Mouse (Mus musculus) CH12.LX (cell line): ENCODE results near the gene Fam168b. TPM values are rescaled to one million over a fixed set of nuclear protein-coding genes. Genes with fewer than 3 reads are reported as not detected.

ENCODE experiments used
- DNase-seq: peaks from one replicate; pipeline ENCODE4 v3.0.0-alpha.2; 2013; ENCODE audit errors: extremely low read depth
- H3K27ac ChIP-seq: 2 replicates; pipeline ENCODE4 v1.5.1; 2012; ENCODE audit warnings: low read depth, mild to moderate bottlenecking, control low read depth, moderate library complexity; ENCODE audit not compliant: insufficient read depth
- H3K27me3 ChIP-seq: replicated peaks from 2 replicates; pipeline ENCODE3; 2012; ENCODE audit warnings: inconsistent platforms
- H3K36me3 ChIP-seq, 2 experiments: replicated peaks in 1 of 2; 2 replicates each; pipeline versions ENCODE3 to v1.6.1; 2012; ENCODE audit warnings: inconsistent platforms in 1 of 2, low read length in 1 of 2, mild to moderate bottlenecking in 1 of 2, mixed read lengths in 1 of 2, moderate library complexity in 1 of 2; ENCODE audit not compliant: control insufficient read depth in 1 of 2, insufficient read depth in 1 of 2
- H3K4me1 ChIP-seq, 2 experiments: 2 replicates each; pipeline ENCODE4 v1.6.1; 2012; ENCODE audit warnings: inconsistent platforms in 1 of 2, moderate library complexity in 1 of 2; ENCODE audit not compliant: insufficient read depth in 2 of 2, control insufficient read depth in 1 of 2
- H3K4me2 ChIP-seq: 2 replicates; pipeline ENCODE4 v1.6.1; 2012; ENCODE audit warnings: low read depth, mild to moderate bottlenecking, control low read depth; ENCODE audit not compliant: poor library complexity, insufficient read depth, severe bottlenecking
- H3K4me3 ChIP-seq, 3 experiments: fragments of 150-350 bp in 1 of 3; sonication (generic) in 1 of 3; replicated peaks in 1 of 3; 2 replicates each; pipeline versions ENCODE3 to v1.5.1; 2011 to 2012; ENCODE audit warnings: low read depth in 2 of 3, low read length in 2 of 3, mild to moderate bottlenecking in 2 of 3, moderate library complexity in 2 of 3, control low read depth in 1 of 3, improper control_type of control experiment in 1 of 3, inconsistent platforms in 1 of 3, mixed read lengths in 1 of 3; ENCODE audit not compliant: poor library complexity in 1 of 3
- H3K79me2 ChIP-seq: replicated peaks from 2 replicates; pipeline ENCODE4 v1.6.1; 2012; ENCODE audit warnings: mild to moderate bottlenecking, moderate library complexity; ENCODE audit not compliant: control insufficient read depth, poor library complexity, insufficient read depth, severe bottlenecking; ENCODE audit errors: extremely low read depth
- H3K9ac ChIP-seq: 2 replicates; pipeline ENCODE4 v1.6.1; 2012; ENCODE audit warnings: low read depth, mild to moderate bottlenecking, control low read depth, moderate library complexity; ENCODE audit not compliant: insufficient read depth
- H3K9me3 ChIP-seq: replicated peaks from 2 replicates; pipeline ENCODE3; 2012; ENCODE audit warnings: low read length, inconsistent platforms, mixed read lengths
- BHLHE40 ChIP-seq: IDR thresholded peaks from 2 replicates; pipeline ENCODE4 v1.6.1; 2011; ENCODE audit warnings: mild to moderate bottlenecking, low read depth, low read length, improper control_type of control experiment
- CTCF ChIP-seq, 2 experiments: IDR thresholded peaks in 1 of 2; conservative IDR thresholded peaks in 1 of 2; 2 replicates each; pipeline ENCODE4 v1.5.1; 2011 to 2012; ENCODE audit warnings: low read depth in 2 of 2, low read length in 2 of 2, improper control_type of control experiment in 1 of 2, inconsistent platforms in 1 of 2, mild to moderate bottlenecking in 1 of 2, moderate library complexity in 1 of 2
- ETS1 ChIP-seq: conservative IDR thresholded peaks from 2 replicates; pipeline ENCODE4 v1.6.1; 2012; ENCODE audit warnings: low read depth, mild to moderate bottlenecking, inconsistent platforms, low read length, improper control_type of control experiment, moderate library complexity
- GABPA ChIP-seq: IDR thresholded peaks from 2 replicates; pipeline ENCODE4 v1.6.1; 2012; ENCODE audit warnings: low read depth, low read length, improper control_type of control experiment, inconsistent platforms; ENCODE audit not compliant: insufficient replicate concordance
- KAT2A ChIP-seq: IDR thresholded peaks from 2 replicates; pipeline ENCODE4 v1.6.1; 2012; ENCODE audit warnings: low read length, improper control_type of control experiment, inconsistent platforms; ENCODE audit not compliant: insufficient replicate concordance
- MAX ChIP-seq: IDR thresholded peaks from 2 replicates; pipeline ENCODE4 v1.6.1; 2011; ENCODE audit warnings: low read length, improper control_type of control experiment
- MXI1 ChIP-seq: IDR thresholded peaks from 2 replicates; pipeline ENCODE4 v1.6.1; 2011; ENCODE audit warnings: mild to moderate bottlenecking, low read depth, low read length, improper control_type of control experiment
- NELFE ChIP-seq: IDR thresholded peaks from 2 replicates; pipeline ENCODE4 v1.6.1; 2011; ENCODE audit warnings: low read depth, low read length, improper control_type of control experiment
- NRF1 ChIP-seq: IDR thresholded peaks from 2 replicates; pipeline ENCODE4 v1.6.1; 2014; ENCODE audit warnings: low read depth, mild to moderate bottlenecking, inconsistent platforms, low read length, improper control_type of control experiment, moderate library complexity
- PAX5 ChIP-seq: IDR thresholded peaks from 2 replicates; pipeline ENCODE4 v1.6.1; 2012; ENCODE audit warnings: low read length, inconsistent platforms, mixed read lengths
- POLR2A ChIP-seq: IDR thresholded peaks from 2 replicates; pipeline ENCODE4 v1.6.1; 2011; ENCODE audit warnings: low read depth, mild to moderate bottlenecking, improper control_type of control experiment, low read length
- SIN3A ChIP-seq: IDR thresholded peaks from 2 replicates; pipeline ENCODE4 v1.6.1; 2012; ENCODE audit warnings: low read length, improper control_type of control experiment, inconsistent platforms
- TBP ChIP-seq: conservative IDR thresholded peaks from 2 replicates; pipeline ENCODE4 v1.6.1; 2011; ENCODE audit warnings: low read depth, low read length, improper control_type of control experiment
- TCF12 ChIP-seq: IDR thresholded peaks from 2 replicates; pipeline ENCODE4 v1.6.1; 2014; ENCODE audit warnings: low read depth, mild to moderate bottlenecking, inconsistent platforms, low read length, improper control_type of control experiment
- USF1 ChIP-seq: IDR thresholded peaks from 2 replicates; pipeline ENCODE4 v1.6.1; 2014; ENCODE audit warnings: low read depth, mild to moderate bottlenecking, inconsistent platforms, low read length, improper control_type of control experiment
- dilution Hi-C: fragments of 300-500 bp; cut with MboI; formaldehyde crosslinking; loops from 2 replicates; pipeline ENCODE4 v1.14.3; 2020; ENCODE audit warnings: low sequenced_read_pairs; ENCODE audit not compliant: extremely low pct_unique_long_range_greater_than_20kb, extremely low pct_ligation_motif_present
- in situ Hi-C: fragments of 300-500 bp; cut with MboI; formaldehyde crosslinking; loops from 3 replicates; pipeline ENCODE4 v1.14.3; 2019; ENCODE audit warnings: low sequenced_read_pairs, low pct_ligation_motif_present, low pct_unique_long_range_greater_than_20kb, mixed read lengths
- polyA plus RNA-seq: library from polyadenylated mRNA; unstranded; fragments of >175 nt; gene quantifications from 2 replicates; pipeline ENCODE4 v1.2.1, GENCODE M21; 2012; ENCODE audit warnings: low read depth; ENCODE audit not compliant: insufficient read length
- total RNA-seq, 2 experiments: library from RNA; depleted of rRNA; stranded (reverse); fragments of 300-350 nt in 1 of 2; fragments of >200 nt in 1 of 2; gene quantifications; 2 replicates each; pipeline ENCODE4 v1.2.3; 2012 to 2014

The Fam168b gene
- total and polyA plus RNA-seq, 3 experiments, result 50.5 to 67.5 (median 60.9) TPM

GRCm38 (mm10) chr1:34849745-34850342 lies 7.0 kb upstream of the Fam168b start, which contains the start of gene Plekhb2:
Gene Plekhb2, plus strand, starts transcription at chr1:34849976.
- Histone ChIP-seq H3K4me1 (peaks cover 9 to 31% of the 10 kb centered on the region in 2 experiments), H3K27ac (no peak within 1 kb of the TSS)

DNA sequence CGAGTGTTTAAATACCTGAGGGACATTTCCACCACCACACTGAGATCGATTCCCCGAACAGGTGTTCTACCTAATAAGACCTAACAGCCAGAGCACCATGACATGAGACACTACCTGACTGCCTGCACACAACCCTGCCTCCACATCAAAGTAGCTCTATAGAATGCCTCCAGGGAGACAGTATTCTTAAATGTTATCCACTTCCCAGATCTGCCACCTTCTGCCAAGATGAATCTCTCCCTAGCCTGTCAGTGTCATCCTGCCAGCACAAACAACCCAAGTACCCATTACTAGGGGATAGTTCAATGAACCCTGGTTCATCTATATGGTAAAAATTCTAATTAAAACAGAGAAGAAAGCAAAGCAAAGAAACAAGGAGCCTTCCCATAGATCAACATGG lies 4.2 kb upstream of the Fam168b start:
- H3K4me2 ChIP-seq, result no peak overlapping the region
- H3K27me3 ChIP-seq, result no peaks in the 10 kb centered on the region
- H3K9ac ChIP-seq, result no peak overlapping the region
- in situ Hi-C loops, result no loop called here
- peaks cover 4% of the 10 kb centered on the region for H3K79me2 ChIP-seq
- no peaks in the 10 kb centered on the region for H3K36me3 ChIP-seq
- H3K4me3 ChIP-seq, result no peak overlapping the region
- no peak overlapping the region for H3K27ac ChIP-seq
- dilution Hi-C loops, result no loop called here
- no peak for TF ChIP-seq KAT2A
- peaks cover 5 to 26% of the 10 kb centered on the region in 2 experiments for H3K4me1 ChIP-seq
- H3K9me3 ChIP-seq, result no peaks in the 10 kb centered on the region
- no peak for DNase-seq

More at GRCm38 (mm10) chr1:34849745-34850342, 7.0 kb upstream of the Fam168b start, which contains the start of gene Plekhb2:
- DNase-seq, result peak; percentile 82
- Histone ChIP-seq H3K4me3 (peak within 1 kb of the TSS; percentile 73 to 80 (median 79)), H3K27me3 (no peaks in the 10 kb centered on the region), H3K9me3 (no peaks in the 10 kb centered on the region), H3K9ac (peak within 1 kb of the TSS; percentile 64), H3K4me2 (peak within 1 kb of the TSS; percentile 72), H3K79me2 (0 out of 2 replicates have a peak, but pooled peaks cover under 1% of the 10 kb centered on the region), H3K36me3 (peaks cover 0 to 6% of the 10 kb centered on the region in 2 experiments)
- dilution Hi-C loops (no loop called here), in situ Hi-C loops (no loop called here)
- TF ChIP-seq NELFE (peak; percentile 83; the same call in 1 of the 2 replicates), NRF1 (peak; percentile 94), CTCF (conservative IDR thresholded peaks at IDR 0.05 in 1 of 2, IDR thresholded peaks at IDR 0.05 in 1 of 2; ENCODE audit: low read depth in 2 of 2, low read length in 2 of 2) (no peak), USF1 (no peak), SIN3A (peak; percentile 69; the same call in 1 of the 2 replicates), MAX (peak; percentile 31; the same call in 1 of the 2 replicates), BHLHE40 (peak; percentile 67), POLR2A (peak; percentile 85), PAX5 (no peak), ETS1 (no peak), TBP (0 out of 2 replicates have a peak, but pooled peaks have one; percentile 51), GABPA (no peak), MXI1 (no peak; the same call in 1 of the 2 replicates), TCF12 (peak; percentile 55)
